Mouse (Mus musculus): ENCODE data around the gene Vasp. TPM values are rescaled to one million over a fixed set of nuclear protein-coding genes. Genes with fewer than 3 reads are reported as not detected.

The Vasp gene
- total RNA-seq (2014; rRNA removed): 62.6 and 68.3 TPM in 2 replicates
- 35.5 and 37.0 TPM in 2 replicates for polyA plus RNA-seq (2015; fragmentation: Nextera tagmentation; extraction: Ambion mirVana)

DNA sequence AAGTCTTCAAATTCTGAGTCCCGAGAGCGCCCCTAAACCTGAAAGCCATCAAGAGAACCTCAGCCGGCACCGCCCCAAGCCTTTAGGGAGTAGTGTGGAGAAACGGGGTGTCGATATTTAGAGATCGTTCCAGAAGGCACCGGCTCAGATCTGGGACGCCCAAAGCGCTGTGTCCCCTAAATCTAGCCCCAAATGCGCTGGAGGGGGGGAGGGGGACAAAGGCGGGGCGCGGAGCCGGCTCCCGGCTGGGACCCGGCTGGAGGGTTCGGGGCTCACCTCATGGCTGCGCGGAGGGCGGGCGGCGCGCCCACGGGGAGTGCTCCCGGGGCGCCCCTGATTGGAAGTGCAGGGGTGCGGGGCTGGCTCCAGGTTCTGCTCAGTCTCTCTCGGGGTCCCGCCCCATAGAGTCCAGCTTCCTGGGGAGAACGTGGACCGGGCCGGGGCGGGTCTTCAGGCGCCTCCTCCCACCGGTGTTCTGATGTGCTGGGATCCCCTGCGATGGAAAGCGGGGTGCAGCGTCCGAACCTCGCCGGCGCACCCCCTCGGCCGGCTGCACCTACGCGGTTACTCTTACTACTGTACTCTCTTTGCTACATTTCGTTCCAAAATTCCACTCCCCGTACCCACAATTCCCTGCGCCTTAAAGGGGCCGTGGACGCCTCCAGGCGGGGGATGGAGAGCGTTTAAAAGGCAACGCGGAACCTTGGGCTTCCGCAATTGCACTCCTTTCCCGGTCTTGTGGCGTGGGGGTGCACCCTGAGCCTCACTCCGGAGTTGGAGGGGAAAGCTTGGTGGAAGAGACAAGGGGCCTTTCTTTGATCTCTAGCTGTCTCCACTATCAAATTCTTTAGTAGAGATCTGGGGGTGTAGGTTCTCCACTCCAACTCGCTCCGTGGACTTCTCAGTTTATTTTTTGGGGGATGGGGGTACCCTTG is at the start of gene Vasp:
Gene Vasp, minus strand, starts transcription at position 580 of the 935 bp plus-strand sequence.
- peak within 1 kb of the TSS; percentile 97 for H3K4me2 ChIP-seq (ENCODE audit: low read depth, low read length)
- peak within 1 kb of the TSS; percentile 81 for H3K27ac ChIP-seq
- WGBS: under 1% methylated on average over 60 of the region's 62 CpGs
- peaks cover 16% of the 10 kb centered on the region for H3K4me1 ChIP-seq (ENCODE audit: insufficient read depth, low read length)
- peak; percentile 14; the same call in 1 of the 2 replicates for TF ChIP-seq CTCF (IDR thresholded peaks at IDR 0.05; ENCODE audit: low read depth)
- H3K4me3 ChIP-seq (ENCODE audit: low read length): peak within 1 kb of the TSS; percentile 94
- ATAC-seq: peak; percentile 81
- H3K36me3 ChIP-seq (ENCODE audit: insufficient read depth, low read length): no peaks in the 10 kb centered on the region
- DNase-seq (ENCODE audit: low spot score): peak; percentile 91
- peak within 1 kb of the TSS; percentile 81 for H3K9ac ChIP-seq (replicated peaks; ENCODE audit: low read length)
- H3K9me3 ChIP-seq (ENCODE audit: low read length): no peaks in the 10 kb centered on the region
- no peaks in the 10 kb centered on the region for H3K27me3 ChIP-seq (ENCODE audit: insufficient read depth, low read length)

GRCm38 (mm10) chr7:19320637-19321036 is 49.0 kb upstream of the Vasp start:
- Histone ChIP-seq H3K36me3 (ENCODE audit: insufficient read depth, low read length) (no peaks in the 10 kb centered on the region), H3K4me3 (ENCODE audit: low read length) (peak overlapping the region; percentile 45), H3K4me1 (ENCODE audit: insufficient read depth, low read length) (no peaks in the 10 kb centered on the region; the same call in 1 of the 2 replicates), H3K4me2 (ENCODE audit: low read depth, low read length) (peak overlapping the region; percentile 69), H3K27me3 (ENCODE audit: insufficient read depth, low read length) (no peaks in the 10 kb centered on the region), H3K27ac (no peak overlapping the region), H3K9ac (replicated peaks; ENCODE audit: low read length) (peak overlapping the region; percentile 43; the same call in 1 of the 2 replicates), H3K9me3 (ENCODE audit: low read length) (no peaks in the 10 kb centered on the region)
- ATAC-seq (no peak), DNase-seq (ENCODE audit: low spot score) (no peak)
- TF ChIP-seq CTCF (IDR thresholded peaks at IDR 0.05; ENCODE audit: low read depth): no peak
- WGBS: 43% methylated on average over 7 of the region's 7 CpGs

- no peaks in the 10 kb centered on the region for H3K27me3 ChIP-seq (ENCODE audit: insufficient read depth, low read length)
- no peaks in the 10 kb centered on the region; the same call in 1 of the 2 replicates for H3K4me1 ChIP-seq (ENCODE audit: insufficient read depth, low read length)
- H3K9ac ChIP-seq (replicated peaks; ENCODE audit: low read length): peak overlapping the region; percentile 43
- H3K4me3 ChIP-seq (ENCODE audit: low read length): peak overlapping the region; percentile 45
- WGBS: under 1% methylated on average over 37 of the region's 41 CpGs
- ATAC-seq (peak; percentile 96), DNase-seq (ENCODE audit: low spot score) (peak; percentile 99)
- no peaks in the 10 kb centered on the region for H3K36me3 ChIP-seq (ENCODE audit: insufficient read depth, low read length)
- peak overlapping the region; percentile 69 for H3K4me2 ChIP-seq (ENCODE audit: low read depth, low read length)
- H3K27ac ChIP-seq: peak overlapping the region; percentile 48
- peak; percentile 38 for TF ChIP-seq CTCF (IDR thresholded peaks at IDR 0.05; ENCODE audit: low read depth)
- H3K9me3 ChIP-seq (ENCODE audit: low read length): no peaks in the 10 kb centered on the region
Observed at GRCm38 (mm10) chr7:19319906-19320305, 48.3 kb upstream of the Vasp start.

DNA sequence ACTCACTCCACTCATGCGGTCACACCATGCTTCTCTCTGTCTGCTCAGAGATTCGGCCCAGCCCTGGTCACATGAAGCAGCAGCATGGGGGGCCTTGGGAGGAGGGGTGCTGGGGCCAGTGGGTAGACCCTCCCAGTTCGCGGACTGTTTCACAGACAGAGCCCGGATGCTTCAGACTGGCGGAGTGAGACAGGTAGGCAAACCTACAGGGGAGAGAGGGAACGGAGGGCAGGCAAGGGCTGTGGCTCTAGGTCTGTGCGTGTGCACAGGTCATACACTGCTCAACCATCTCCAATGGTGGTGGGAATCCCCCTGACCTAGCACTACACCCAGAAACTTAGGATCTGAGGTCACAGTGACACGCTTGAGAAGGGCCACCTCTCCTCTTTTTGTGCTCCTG is 47.8 kb upstream of the Vasp start:
- Histone ChIP-seq H3K4me1 (ENCODE audit: insufficient read depth, low read length) (no peaks in the 10 kb centered on the region; the same call in 1 of the 2 replicates), H3K27ac (peak overlapping the region; percentile 37; the same call in 1 of the 2 replicates), H3K27me3 (ENCODE audit: insufficient read depth, low read length) (no peaks in the 10 kb centered on the region), H3K9me3 (ENCODE audit: low read length) (no peaks in the 10 kb centered on the region), H3K4me3 (ENCODE audit: low read length) (peak overlapping the region; percentile 45), H3K9ac (replicated peaks; ENCODE audit: low read length) (peak overlapping the region; percentile 43), H3K36me3 (ENCODE audit: insufficient read depth, low read length) (no peaks in the 10 kb centered on the region), H3K4me2 (ENCODE audit: low read depth, low read length) (peak overlapping the region; percentile 69)
- DNase-seq (ENCODE audit: low spot score) (no peak), ATAC-seq (peak; percentile 67)
- WGBS: 14% methylated on average over 9 of the region's 9 CpGs
- TF ChIP-seq CTCF (IDR thresholded peaks at IDR 0.05; ENCODE audit: low read depth): no peak

DNA sequence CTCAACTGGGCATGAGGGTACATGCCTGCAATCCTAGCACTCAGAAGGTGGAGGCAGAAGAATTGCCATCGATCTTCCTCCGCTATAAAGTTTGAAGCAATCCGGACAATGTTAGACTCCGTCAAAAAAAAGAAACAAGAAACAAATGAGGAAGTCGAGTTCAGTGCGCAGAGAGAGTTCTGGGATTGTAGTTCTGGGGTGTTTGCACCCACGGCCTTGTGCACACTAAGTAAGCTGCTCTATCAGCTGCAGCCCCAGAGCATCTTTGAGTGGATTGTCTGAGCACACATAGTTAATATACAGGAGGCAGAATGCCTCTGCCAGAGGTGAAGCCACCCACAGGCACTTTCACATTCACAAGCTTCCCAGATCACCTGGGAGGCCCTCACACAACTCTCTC is 47.1 kb upstream of the Vasp start:
- Histone ChIP-seq H3K9me3 (ENCODE audit: low read length) (no peaks in the 10 kb centered on the region), H3K27me3 (ENCODE audit: insufficient read depth, low read length) (no peaks in the 10 kb centered on the region), H3K9ac (replicated peaks; ENCODE audit: low read length) (no peak overlapping the region), H3K4me3 (ENCODE audit: low read length) (no peak overlapping the region), H3K36me3 (ENCODE audit: insufficient read depth, low read length) (no peaks in the 10 kb centered on the region), H3K27ac (no peak overlapping the region), H3K4me2 (ENCODE audit: low read depth, low read length) (no peak overlapping the region), H3K4me1 (ENCODE audit: insufficient read depth, low read length) (no peaks in the 10 kb centered on the region; the same call in 1 of the 2 replicates)
- no peak for DNase-seq (ENCODE audit: low spot score)
- ATAC-seq: no peak
- 81% methylated on average over 7 of the region's 7 CpGs for WGBS
- TF ChIP-seq CTCF (IDR thresholded peaks at IDR 0.05; ENCODE audit: low read depth): no peak

DNA sequence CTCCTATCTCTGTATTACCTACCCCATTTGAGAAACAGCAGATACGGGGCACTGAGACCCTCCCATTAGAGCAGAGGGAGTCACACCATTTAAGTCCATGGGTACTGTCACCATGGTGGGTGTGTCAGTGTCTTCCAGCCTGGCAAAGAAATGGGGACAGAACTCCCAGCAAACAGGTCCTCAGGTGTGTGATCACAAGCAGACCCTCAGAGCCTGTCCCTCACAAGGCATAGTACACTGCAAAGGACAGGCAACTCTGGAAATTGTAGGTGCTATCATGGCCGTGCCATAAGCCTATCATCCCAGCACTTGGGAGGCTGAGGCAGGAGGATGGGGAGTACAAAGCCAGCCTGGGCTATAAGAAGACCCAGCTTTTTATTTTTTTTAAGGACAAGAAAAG is 46.6 kb upstream of the Vasp start:
- WGBS: 75% methylated on average over 2 of the region's 2 CpGs
- TF ChIP-seq CTCF (IDR thresholded peaks at IDR 0.05; ENCODE audit: low read depth): no peak

More for the DNA sequence above, 46.6 kb upstream of the Vasp start:
- H3K4me2 ChIP-seq (ENCODE audit: low read depth, low read length): no peak overlapping the region
- no peaks in the 10 kb centered on the region for H3K27me3 ChIP-seq (ENCODE audit: insufficient read depth, low read length)
- no peaks in the 10 kb centered on the region for H3K36me3 ChIP-seq (ENCODE audit: insufficient read depth, low read length)
- H3K4me3 ChIP-seq (ENCODE audit: low read length): no peak overlapping the region
- no peak overlapping the region for H3K9ac ChIP-seq (replicated peaks; ENCODE audit: low read length)
- no peak for DNase-seq (ENCODE audit: low spot score)
- H3K27ac ChIP-seq: no peak overlapping the region
- no peaks in the 10 kb centered on the region for H3K9me3 ChIP-seq (ENCODE audit: low read length)
- no peak for ATAC-seq
- no peaks in the 10 kb centered on the region; the same call in 1 of the 2 replicates for H3K4me1 ChIP-seq (ENCODE audit: insufficient read depth, low read length)

Data from hindbrain, postnatal 0 days (tissue).